11 mouse cellular contexts compared by ENCODE assay signal in the genomic region with DNA sequence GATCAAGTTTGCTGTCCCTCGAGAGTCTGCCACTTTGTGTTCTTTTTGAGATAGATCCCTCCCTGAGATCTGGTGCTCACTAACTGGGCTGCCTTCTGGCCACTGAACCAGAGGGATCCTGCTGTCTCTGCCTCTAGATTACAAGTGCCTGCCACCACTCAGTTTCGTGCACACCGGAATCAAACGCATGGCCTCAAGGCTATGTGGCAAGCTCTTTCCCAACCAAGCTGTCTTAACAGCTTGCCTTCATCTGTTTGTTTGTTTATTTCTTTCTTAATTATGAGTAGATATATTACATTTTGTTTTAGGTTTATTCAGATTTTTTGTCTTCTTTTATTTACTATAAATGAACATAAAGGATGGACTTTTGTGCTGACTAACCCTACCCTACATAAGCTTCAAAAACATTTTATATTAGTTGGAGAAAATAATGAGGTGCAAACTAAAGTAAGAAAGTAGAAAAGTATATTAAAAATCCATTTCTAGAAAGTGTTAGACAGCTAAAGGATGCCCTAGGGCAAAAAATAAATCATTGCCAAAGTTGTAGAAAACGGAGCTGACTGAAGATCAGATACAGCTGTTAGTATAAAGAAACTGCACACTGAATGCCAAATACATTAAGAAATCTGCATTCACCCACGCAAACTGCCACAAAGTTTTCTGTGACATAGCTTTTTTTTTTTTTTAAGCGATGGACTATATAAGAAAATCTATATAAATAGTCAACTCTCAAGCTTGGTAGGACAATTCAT.
"Had no signal": no experiment of that assay in that cellular context is flagged by ENCODE, and none has a peak within 500 bp of the region (broad histone marks: within the 10 kb centered on the region; RNA-seq: fewer than 3 reads in every experiment).

No protein-coding gene starts in this region.

- H3K9me3 ChIP-seq: intestine, embryonic 15.5 days; liver, embryonic 15.5 days; midbrain, embryonic 12.5 days had no signal

- H3K9ac ChIP-seq: intestine, embryonic 15.5 days; liver, embryonic 15.5 days; midbrain, embryonic 12.5 days had no signal

- ATAC-seq: intestine, embryonic 15.5 days; midbrain, embryonic 16.5 days had no signal

- H3K27me3 ChIP-seq: intestine, embryonic 15.5 days; liver, embryonic 15.5 days; midbrain, embryonic 12.5 days had no signal

- H3K4me1 ChIP-seq: intestine, embryonic 15.5 days; liver, embryonic 15.5 days; midbrain, embryonic 12.5 days had no signal

- H3K4me3 ChIP-seq: intestine, embryonic 15.5 days; layer of hippocampus, adult 2 months; liver, embryonic 15.5 days; midbrain, embryonic 12.5 days had no signal

- H3K27ac ChIP-seq: intestine, embryonic 15.5 days; layer of hippocampus, adult 2 months; liver, embryonic 15.5 days; macrophage; midbrain, embryonic 12.5 days had no signal

- H3K4me2 ChIP-seq: intestine, embryonic 15.5 days; liver, embryonic 15.5 days; midbrain, embryonic 12.5 days had no signal

- DNase-seq: kidney, adult 18-20 months; kidney, postnatal 10 days; kidney, postnatal 4 days; left cerebral cortex, postnatal 4 days; right cerebral cortex, postnatal 14 days had no signal

- H3K36me3 ChIP-seq: intestine, embryonic 15.5 days; liver, embryonic 15.5 days; midbrain, embryonic 12.5 days had no signal
